Mouse (Mus musculus): ENCODE results near the gene Glyatl3.

The Glyatl3 gene

GRCm38 (mm10) chr17:40868952-40869747 lies 45.0 kb downstream of the Glyatl3 start:
- in situ Hi-C loops (cut with MboI, MseI), result loop anchor here (25.0 kb wide), 1 partner anchor 818 kb away; no protein-coding TSS in a partner anchor

- in situ Hi-C loops (cut with MboI, MseI), result loop anchor here (25.0 kb wide), 1 partner anchor 832 kb away; no protein-coding TSS in a partner anchor
Measured at GRCm38 (mm10) chr17:40855065-40855464, 59.1 kb downstream of the Glyatl3 start.
